Mouse (Mus musculus): ENCODE measurements around the gene Tor1aip2.

- TF ChIP-seq CTCF (IDR thresholded peaks at IDR 0.05; ENCODE audit: control insufficient read depth, insufficient read depth, low read length) (no peak), POLR2A (IDR thresholded peaks at IDR 0.05; ENCODE audit: borderline replicate concordance, control insufficient read depth, low read depth, low read length) (no peak)
These were observed 54.8 kb downstream of the Tor1aip2 start for GRCm38 (mm10) chr1:156090042-156090441.

Data from bone marrow, adult 2 months (tissue).